Mouse (Mus musculus): ENCODE measurements around the gene Gm21767.
"Not testable (repeated sequence)": the region's sequence is repeated elsewhere in the genome, so short reads cannot be mapped to it uniquely, and the experiment has no call there.

The Gm21767 gene

DNA sequence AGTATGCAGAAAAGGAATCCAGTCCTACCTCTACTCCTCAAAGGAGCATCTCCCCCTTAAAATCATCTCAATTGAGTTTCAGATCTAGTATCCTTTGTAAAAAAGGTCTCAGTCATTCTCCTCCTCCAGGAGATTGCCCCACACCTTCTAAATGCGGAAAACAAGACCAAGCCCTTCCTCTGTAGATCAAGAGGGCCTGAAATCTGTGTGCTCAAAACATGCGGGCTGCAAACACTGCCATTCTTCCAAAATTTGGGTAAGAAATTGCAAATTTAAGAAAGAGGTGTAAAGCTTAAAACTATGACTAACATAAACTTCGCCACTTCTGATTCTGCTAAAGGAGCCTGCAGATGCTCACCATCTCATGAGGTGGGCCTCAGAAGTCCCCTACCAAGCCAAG lies at the start of gene Gm21767:
Gene Gm21767, plus strand, starts transcription at position 301 of the 400 bp plus-strand sequence.
- DNase-seq (ENCODE audit: low read depth), result not testable (repeated sequence)

Data from 416B (cell line).